Mouse (Mus musculus) frontal cortex, postnatal 36 days (tissue): ENCODE measurements at regions not wholly inside any gene's neighbourhood (a gene's known extent, or its start where the extent isn't known, plus 50 kb on each side); places are given as distances from the start of the nearest gene placed in this dataset.

ENCODE experiments used
- DNase-seq, 2 experiments: peaks; one replicate each; pipeline ENCODE4 v3.0.0; 2022; ENCODE audit warnings: low spot score in 2 of 2

- no peak for DNase-seq
These were observed 160.2 kb downstream of the Calcrl start for GRCm38 (mm10) chr2:84265002-84265401.

- DNase-seq: no peak
These were observed 159.1 kb downstream of the Calcrl start for GRCm38 (mm10) chr2:84266158-84266557.

- DNase-seq: no peak
These were observed 158.2 kb downstream of the Calcrl start for GRCm38 (mm10) chr2:84266883-84267554.

- no peak for DNase-seq
These were observed 151.0 kb downstream of the Calcrl start for GRCm38 (mm10) chr2:84274038-84274724.

GRCm38 (mm10) chr2:84277181-84277580 is 148.0 kb downstream of the Calcrl start:
- DNase-seq: no peak
